Mouse (Mus musculus) gastrocnemius, adult 18-20 months (tissue): Measurements from ENCODE around the gene Nags. TPM values are rescaled to one million over a fixed set of nuclear protein-coding genes. Genes with fewer than 3 reads are reported as not detected.
A peak's percentile ranks its signal among the peaks of the same experiment; 100 is the strongest.
"Not testable (repeated sequence)": the region's sequence is repeated elsewhere in the genome, so short reads cannot be mapped to it uniquely, and the experiment has no call there.

Experiments
- DNase-seq: peaks from one replicate; pipeline ENCODE4 v3.0.0; 2021; ENCODE audit warnings: low spot score
- total RNA-seq, 2 experiments: library from RNA; stranded (reverse); gene quantifications; 2 replicates each; pipeline ENCODE4 v1.2.3; 2021

Nags gene
- total RNA-seq, 2 experiments from 2014 or later: not detected

GRCm38 (mm10) chr11:102156786-102157089 lies 11.4 kb downstream of the Nags start:
- no peak for DNase-seq

GRCm38 (mm10) chr11:102158024-102158423 lies 12.7 kb downstream of the Nags start:
- not testable (repeated sequence) for DNase-seq

GRCm38 (mm10) chr11:102159781-102160180 lies 14.5 kb downstream of the Nags start:
- peak; percentile 21 for DNase-seq

- peak; percentile 54 for DNase-seq
Measured at GRCm38 (mm10) chr11:102165971-102166722, 20.8 kb downstream of the Nags start.

GRCm38 (mm10) chr11:102167539-102167938 lies 22.2 kb downstream of the Nags start:
- no peak for DNase-seq

- DNase-seq: no peak
Measured at GRCm38 (mm10) chr11:102168689-102169088, 23.4 kb downstream of the Nags start.

GRCm38 (mm10) chr11:102179836-102180235 lies 34.5 kb downstream of the Nags start:
- DNase-seq: no peak

- no peak for DNase-seq
Measured at GRCm38 (mm10) chr11:102184253-102184645, 38.9 kb downstream of the Nags start.

GRCm38 (mm10) chr11:102184646-102185495 lies 39.6 kb downstream of the Nags start, which contains the start of gene Lsm12:
Gene Lsm12, minus strand, starts transcription at chr11:102185296.
- peak; percentile 96 for DNase-seq

- DNase-seq: no peak
Measured at GRCm38 (mm10) chr11:102185677-102186076, 40.4 kb downstream of the Nags start.

- no peak for DNase-seq
Measured at GRCm38 (mm10) chr11:102186235-102186634, 40.9 kb downstream of the Nags start.

GRCm38 (mm10) chr11:102188980-102189379 lies 43.7 kb downstream of the Nags start:
- no peak for DNase-seq

- peak; percentile 95 for DNase-seq
Measured at GRCm38 (mm10) chr11:102189461-102190436, 44.4 kb downstream of the Nags start, which contains the start of gene G6pc3. Gene G6pc3, plus strand, starts transcription at chr11:102189620.

GRCm38 (mm10) chr11:102190848-102191247 lies 45.5 kb downstream of the Nags start:
- DNase-seq: no peak

- DNase-seq: no peak
Measured at GRCm38 (mm10) chr11:102193657-102194440, 48.5 kb downstream of the Nags start.

GRCm38 (mm10) chr11:102196018-102196797 lies 50.9 kb downstream of the Nags start:
- DNase-seq: no peak

- DNase-seq: no peak
Measured at GRCm38 (mm10) chr11:102198245-102198644, 52.9 kb downstream of the Nags start.
